30 mouse cellular contexts compared by ENCODE assay signal in the genomic region with DNA sequence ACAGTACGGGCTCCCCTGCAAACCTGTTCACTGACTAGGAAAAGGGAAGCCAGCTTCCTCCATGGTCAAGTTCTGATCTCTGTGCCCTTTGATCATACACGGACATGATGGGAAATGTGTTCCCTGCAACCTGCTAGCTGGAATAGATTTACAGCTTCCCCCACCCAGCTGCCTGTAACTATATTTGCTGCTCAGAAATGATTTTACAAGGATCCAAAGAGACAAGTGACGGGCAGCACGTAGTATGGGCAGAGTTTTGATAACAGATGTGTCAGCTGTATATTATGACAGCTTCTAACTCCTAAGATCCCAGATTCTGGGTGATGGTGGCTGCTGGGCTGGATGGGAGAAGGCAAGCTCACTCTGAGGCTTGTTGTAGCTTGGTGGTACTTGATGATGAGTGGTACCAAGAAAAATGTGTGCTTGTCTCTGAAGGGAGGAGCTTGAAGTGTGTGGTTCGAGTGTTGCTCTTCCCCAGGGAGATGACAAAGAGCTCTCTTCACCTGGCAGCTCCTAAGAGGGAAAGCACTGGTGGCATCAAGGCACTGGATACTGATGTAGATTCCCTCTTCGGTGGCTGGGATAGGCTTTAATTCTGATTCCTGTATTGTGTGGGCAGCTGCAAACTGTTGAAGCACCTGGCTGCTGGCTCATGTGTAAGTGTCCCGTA. TPM values are rescaled to one million over a fixed set of nuclear protein-coding genes. Genes with fewer than 3 reads are reported as not detected.
DNase-seq lines count a peak whose midpoint lies in the region; ATAC-seq and TF ChIP-seq lines count a peak whose summit lies in the region.
"Had no signal": no experiment of that assay in that cellular context is flagged by ENCODE, and none has a peak within 500 bp of the region (broad histone marks: within the 10 kb centered on the region; RNA-seq: fewer than 3 reads in every experiment).

No protein-coding gene starts in this region.

- H3K4me3 ChIP-seq in heart, embryonic 13.5 days: no peak overlapping the region
- H3K4me3 ChIP-seq in heart, embryonic 11.5 days (ENCODE audit: low read depth, low read length): no peak overlapping the region
- H3K4me3 ChIP-seq in intestine, embryonic 14.5 days (ENCODE audit: low read depth, low read length): no peak overlapping the region
- no peak overlapping the region for H3K4me3 ChIP-seq in myocyte
- H3K4me3 ChIP-seq: embryonic facial prominence, embryonic 13.5 days; forebrain, embryonic 10.5 days; gastrocnemius, adult 2 months; hindbrain, embryonic 10.5 days; hindbrain, embryonic 15.5 days; midbrain, embryonic 10.5 days had no signal

- no peak for ATAC-seq in heart, embryonic 13.5 days (ENCODE audit: extremely low read depth, insufficient number of reproducible peaks, low FRiP score, low TSS enrichment)
- no peak for ATAC-seq in heart, embryonic 11.5 days (replicated peaks; ENCODE audit: insufficient number of reproducible peaks, low FRiP score, low TSS enrichment)
- no peak for ATAC-seq in intestine, embryonic 14.5 days (replicated peaks; ENCODE audit: low FRiP score, low TSS enrichment, low read depth)
- ATAC-seq: forebrain, embryonic 16.5 days; inflammation-experienced regulatory T-cells, adult 6 months had no signal

- no peak for TF ChIP-seq POLR2A in myocyte (IDR thresholded peaks at IDR 0.05; ENCODE audit: insufficient read length, low read depth)

- no peaks in the 10 kb centered on the region for H3K27me3 ChIP-seq in heart, embryonic 13.5 days (replicated peaks)
- H3K27me3 ChIP-seq in heart, embryonic 11.5 days (ENCODE audit: control insufficient read depth, insufficient read depth, low read length): no peaks in the 10 kb centered on the region
- H3K27me3 ChIP-seq in intestine, embryonic 14.5 days (replicated peaks; ENCODE audit: control insufficient read depth, insufficient read depth, low read length): no peaks in the 10 kb centered on the region
- no peaks in the 10 kb centered on the region for H3K27me3 ChIP-seq in myocyte (ENCODE audit: control insufficient read depth, insufficient read depth, insufficient read length)
- H3K27me3 ChIP-seq: CH12.LX; embryonic facial prominence, embryonic 13.5 days; hindbrain, embryonic 15.5 days had no signal

- H3K36me3 ChIP-seq in heart, embryonic 13.5 days: no peaks in the 10 kb centered on the region
- H3K36me3 ChIP-seq in heart, embryonic 11.5 days (ENCODE audit: control insufficient read depth, insufficient read depth, low read length): no peaks in the 10 kb centered on the region
- no peaks in the 10 kb centered on the region for H3K36me3 ChIP-seq in intestine, embryonic 14.5 days (ENCODE audit: control insufficient read depth, insufficient read depth, low read length)
- H3K36me3 ChIP-seq in myocyte (ENCODE audit: control insufficient read depth, insufficient read depth): no peaks in the 10 kb centered on the region
- H3K36me3 ChIP-seq: embryonic facial prominence, embryonic 13.5 days; forebrain, embryonic 10.5 days; hindbrain, embryonic 10.5 days; hindbrain, embryonic 15.5 days; midbrain, embryonic 10.5 days had no signal

- WGBS in heart, embryonic 13.5 days: 53% methylated on average over 7 of the region's 7 CpGs
- 59% methylated on average over 7 of the region's 7 CpGs for WGBS in heart, embryonic 11.5 days (ENCODE audit: insufficient replicate concordance)
- WGBS in intestine, embryonic 14.5 days: 71% methylated on average over 7 of the region's 7 CpGs

- H3ac ChIP-seq in myocyte (ENCODE audit: control insufficient read depth, insufficient read length): no peak overlapping the region

- H3K4me1 ChIP-seq in heart, embryonic 13.5 days: peaks cover 22% of the 10 kb centered on the region
- peaks cover 8% of the 10 kb centered on the region for H3K4me1 ChIP-seq in heart, embryonic 11.5 days (ENCODE audit: control insufficient read depth, insufficient read depth, low read length)
- H3K4me1 ChIP-seq in intestine, embryonic 14.5 days (replicated peaks; ENCODE audit: control insufficient read depth, insufficient read depth, low read length): peaks cover 9% of the 10 kb centered on the region; the same call in 1 of the 2 replicates
- H3K4me1 ChIP-seq: hindbrain, embryonic 15.5 days had no signal

- no peaks in the 10 kb centered on the region for H3K9me3 ChIP-seq in heart, embryonic 13.5 days
- H3K9me3 ChIP-seq in heart, embryonic 11.5 days (replicated peaks; ENCODE audit: control insufficient read depth, low read length): no peaks in the 10 kb centered on the region
- no peaks in the 10 kb centered on the region for H3K9me3 ChIP-seq in intestine, embryonic 14.5 days (ENCODE audit: control insufficient read depth, low read length)
- H3K9me3 ChIP-seq: embryonic facial prominence, embryonic 13.5 days; forebrain, embryonic 10.5 days; hindbrain, embryonic 10.5 days; hindbrain, embryonic 15.5 days; midbrain, embryonic 10.5 days had no signal

- no peaks in the 10 kb centered on the region for H3K79me2 ChIP-seq in myocyte (ENCODE audit: control insufficient read depth, insufficient read depth)

- 0 out of 2 replicates have a peak overlapping the region, but pooled peaks have one; percentile 17 for H3K9ac ChIP-seq in heart, embryonic 13.5 days
- H3K9ac ChIP-seq in heart, embryonic 11.5 days (ENCODE audit: low read depth, low read length): no peak overlapping the region
- no peak overlapping the region for H3K9ac ChIP-seq in intestine, embryonic 14.5 days (ENCODE audit: low read length)
- H3K9ac ChIP-seq: embryonic facial prominence, embryonic 13.5 days; hindbrain, embryonic 15.5 days; liver, embryonic 14.5 days had no signal

- H3K4me2 ChIP-seq in heart, embryonic 13.5 days: no peak overlapping the region
- H3K4me2 ChIP-seq in heart, embryonic 11.5 days: no peak overlapping the region
- H3K4me2 ChIP-seq in intestine, embryonic 14.5 days (ENCODE audit: low read length): no peak overlapping the region
- peak overlapping the region; percentile 16 for H3K4me2 ChIP-seq in myocyte (ENCODE audit: low read depth)
- H3K4me2 ChIP-seq: embryonic facial prominence, embryonic 13.5 days; hindbrain, embryonic 15.5 days had no signal

- peak overlapping the region; percentile 52; the same call in 1 of the 2 replicates for H3K27ac ChIP-seq in heart, embryonic 13.5 days (replicated peaks)
- no peak overlapping the region for H3K27ac ChIP-seq in heart, embryonic 11.5 days (ENCODE audit: low read depth, low read length)
- peak overlapping the region; percentile 54; the same call in 1 of the 2 replicates for H3K27ac ChIP-seq in intestine, embryonic 14.5 days (ENCODE audit: low read depth)
- H3K27ac ChIP-seq: embryonic facial prominence, embryonic 13.5 days; forebrain, embryonic 10.5 days; gastrocnemius, adult 2 months; hindbrain, embryonic 10.5 days; hindbrain, embryonic 15.5 days; liver, embryonic 14.5 days; midbrain, embryonic 10.5 days had no signal

- DNase-seq in 3134 (ENCODE audit: extremely low read depth, insufficient read length, low spot score): peak; percentile 60
- no peak for DNase-seq in intestine, embryonic 14.5 days (ENCODE audit: low spot score)
- no peak for DNase-seq in spleen, postnatal 10 days (ENCODE audit: low spot score in 2 of 2)
- no peak for DNase-seq in adrenal gland, adult 8-10 months
- DNase-seq: adrenal gland, postnatal 10 days; cerebellum, adult 9-10 months; gastrocnemius, adult 2 months; gastrocnemius, postnatal 36 days; heart, postnatal 10 days; kidney, adult 9 months; kidney, postnatal 14 days; liver; lung, adult 2 months; lung, postnatal 14 days; retina, postnatal 1 day; right cerebral cortex, postnatal 14 days; thymus, adult 18-20 months; thymus, postnatal 25 days had no signal

TF ChIP-seq in myocyte, 11 proteins besides CTCF, POLR2A, EP300 and RAD21:
- no peak for TF ChIP-seq MAX (IDR thresholded peaks at IDR 0.05; ENCODE audit: low read depth)
- no peak for TF ChIP-seq USF1 (IDR thresholded peaks at IDR 0.05; ENCODE audit: low read depth)
- TF ChIP-seq MYOD1 (IDR thresholded peaks at IDR 0.05; ENCODE audit: control insufficient read depth in 1 of 3, insufficient read length in 2 of 3, low read depth in 2 of 3): no peak
- TF ChIP-seq SRF (IDR thresholded peaks at IDR 0.05; ENCODE audit: control insufficient read depth, insufficient read length, low read depth): no peak
- no peak for TF ChIP-seq TCF3 (IDR thresholded peaks at IDR 0.05; ENCODE audit: insufficient read length, low read depth)
- no peak for TF ChIP-seq E2F4 (IDR thresholded peaks at IDR 0.05; ENCODE audit: insufficient read depth)
- TF ChIP-seq MYOG (IDR thresholded peaks at IDR 0.05; ENCODE audit: control insufficient read depth in 1 of 3, insufficient read depth in 1 of 3, insufficient read length in 2 of 3, low read depth in 2 of 3): no peak
- TF ChIP-seq POLR2AphosphoS2 (IDR thresholded peaks at IDR 0.05; ENCODE audit: insufficient read length, low read depth): no peak
- TF ChIP-seq REST (IDR thresholded peaks at IDR 0.05; ENCODE audit: insufficient read depth, insufficient read length): no peak
- TF ChIP-seq TCF12 (IDR thresholded peaks at IDR 0.05; ENCODE audit: insufficient read depth, poor library complexity, severe bottlenecking): no peak
- TF ChIP-seq CEBPB (IDR thresholded peaks at IDR 0.05; ENCODE audit: insufficient read depth, poor library complexity, severe bottlenecking): no peak

RNA-seq across cellular contexts. Expression of a gene that starts 59.4 kb away (rescaled TPM):
- polyA plus RNA-seq in heart, embryonic 13.5 days (2015; fragmentation: Nextera tagmentation; extraction: Ambion mirVana): 14.3 and 15.6 TPM in 2 replicates
- polyA plus RNA-seq in heart, embryonic 11.5 days (2014; fragmentation: Nextera tagmentation; extraction: Ambion mirVana): 9.8 and 12.7 TPM in 2 replicates
- 15.4 and 15.7 TPM in 2 replicates for polyA plus RNA-seq in intestine, embryonic 14.5 days (2014; fragmentation: Nextera tagmentation; extraction: Ambion mirVana)
- 24.6 TPM for polyA plus RNA-seq in myocyte (2012; fragmentation: generic; extraction: Trizol)
- 10 to 100 TPM; 18.4 to 33.8 (median 20.6) TPM for total RNA-seq in adrenal gland, adult 8-10 months (2022)
